Mouse (Mus musculus) cerebellum, adult 2 months (tissue): ENCODE data around the gene Dusp27. TPM values are rescaled to one million over a fixed set of nuclear protein-coding genes. Genes with fewer than 3 reads are reported as not detected.
A peak's percentile ranks its signal among the peaks of the same experiment; 100 is the strongest.

Experiments
- DNase-seq, 2 experiments: peaks; one replicate each; pipeline ENCODE4 v3.0.0; 2021
- H3K27ac ChIP-seq: fragments of 200-500 bp; 2 replicates; pipeline ENCODE4 v1.5.1; 2012; ENCODE audit warnings: low read length, control low read depth, inconsistent platforms; ENCODE audit not compliant: insufficient read depth
- H3K27me3 ChIP-seq: fragments of 200-500 bp; 2 replicates; pipeline ENCODE4 v1.6.1; 2012; ENCODE audit warnings: inconsistent platforms, mild to moderate bottlenecking, low read length, moderate library complexity; ENCODE audit not compliant: control insufficient read depth, insufficient read depth
- H3K4me1 ChIP-seq: fragments of 200-500 bp; 2 replicates; pipeline ENCODE4 v1.6.1; 2011; ENCODE audit warnings: low read length; ENCODE audit not compliant: control insufficient read depth, insufficient read depth
- H3K4me3 ChIP-seq: fragments of 200-500 bp; replicated peaks from 2 replicates; pipeline ENCODE3; 2011; ENCODE audit warnings: mild to moderate bottlenecking, low read depth, low read length, control low read depth; ENCODE audit not compliant: insufficient read depth
- CTCF ChIP-seq: fragments of 200-500 bp; IDR thresholded peaks from 2 replicates; pipeline ENCODE4 v1.5.1; 2011; ENCODE audit warnings: low read depth, mild to moderate bottlenecking, control low read depth, low read length, moderate library complexity, borderline replicate concordance; ENCODE audit not compliant: insufficient read depth
- POLR2A ChIP-seq: fragments of 200-500 bp; IDR thresholded peaks from 2 replicates; pipeline ENCODE4 v1.6.1; 2011; ENCODE audit warnings: low read length, control low read depth, borderline replicate concordance; ENCODE audit not compliant: insufficient read depth
- WGBS: fragments of 180-500 bp; shearing (Covaris S2); methylation state at CpG from one replicate; pipeline ENCODE4 v1.1.7; 2018; 5-methylcytosine and 5-hydroxymethylcytosine counted together
- polyA plus RNA-seq: library from polyadenylated mRNA; depleted of rRNA; stranded (reverse); fragments of >200 nt; gene quantifications from 2 replicates; pipeline ENCODE4 v1.2.3, GENCODE M21; 2012

Dusp27 gene
- polyA plus RNA-seq, 1 experiment = 0.15 TPM

- H3K27me3 ChIP-seq = no peaks in the 10 kb centered on the region
- no peak for TF ChIP-seq POLR2A
- TF ChIP-seq CTCF = no peak
- whole genome bisulfite sequencing = 92% methylated on average over 14 of the region's 14 CpGs
- no peaks in the 10 kb centered on the region for H3K4me1 ChIP-seq
- no peak overlapping the region for H3K27ac ChIP-seq
- DNase-seq = no peak
- no peak overlapping the region for H3K4me3 ChIP-seq
Measured at GRCm38 (mm10) chr1:166164580-166164979, 36.9 kb upstream of the Dusp27 start.

GRCm38 (mm10) chr1:166160569-166161445, 33.1 kb upstream of the Dusp27 start:
- no peak overlapping the region for H3K27ac ChIP-seq
- H3K27me3 ChIP-seq = no peaks in the 10 kb centered on the region
- DNase-seq = peak; percentile 62 to 80
- H3K4me3 ChIP-seq = no peak overlapping the region
- 17% methylated on average over 24 of the region's 24 CpGs for WGBS
- H3K4me1 ChIP-seq = no peaks in the 10 kb centered on the region
- TF ChIP-seq CTCF (peak; percentile 93), POLR2A (no peak)

- no peak overlapping the region for H3K4me3 ChIP-seq
- WGBS = 50% methylated on average over 5 of the region's 5 CpGs
Measured at GRCm38 (mm10) chr1:166160111-166160510, 32.4 kb upstream of the Dusp27 start.

GRCm38 (mm10) chr1:166158664-166159063, 30.9 kb upstream of the Dusp27 start:
- WGBS = 60% methylated on average over 9 of the region's 9 CpGs
- no peak for DNase-seq
- H3K4me1 ChIP-seq = no peaks in the 10 kb centered on the region
- H3K27me3 ChIP-seq = no peaks in the 10 kb centered on the region
- no peak for TF ChIP-seq POLR2A
- TF ChIP-seq CTCF = no peak
- no peak overlapping the region for H3K4me3 ChIP-seq
- H3K27ac ChIP-seq = no peak overlapping the region

More at GRCm38 (mm10) chr1:166160111-166160510, 32.4 kb upstream of the Dusp27 start:
- no peak for DNase-seq
- H3K4me1 ChIP-seq = no peaks in the 10 kb centered on the region
- no peak for TF ChIP-seq POLR2A
- TF ChIP-seq CTCF = no peak
- H3K27me3 ChIP-seq = no peaks in the 10 kb centered on the region
- H3K27ac ChIP-seq = no peak overlapping the region

- no peak overlapping the region for H3K27ac ChIP-seq
- no peaks in the 10 kb centered on the region for H3K27me3 ChIP-seq
- DNase-seq = no peak
- TF ChIP-seq CTCF (no peak), POLR2A (no peak)
- WGBS = 75% methylated on average over 12 of the region's 12 CpGs
- no peaks in the 10 kb centered on the region for H3K4me1 ChIP-seq
- H3K4me3 ChIP-seq = no peak overlapping the region
Measured at GRCm38 (mm10) chr1:166157712-166158111, 30.0 kb upstream of the Dusp27 start.

- H3K4me1 ChIP-seq = no peaks in the 10 kb centered on the region
- H3K4me3 ChIP-seq = no peak overlapping the region
- no peaks in the 10 kb centered on the region for H3K27me3 ChIP-seq
- no peak for TF ChIP-seq POLR2A
- TF ChIP-seq CTCF = no peak
- no peak for DNase-seq
- 63% methylated on average over 10 of the region's 10 CpGs for whole genome bisulfite sequencing
- H3K27ac ChIP-seq = no peak overlapping the region
Measured at GRCm38 (mm10) chr1:166155113-166155494, 27.4 kb upstream of the Dusp27 start.

GRCm38 (mm10) chr1:166154162-166155112, 26.7 kb upstream of the Dusp27 start:
- peak; percentile 70 to 77 for DNase-seq

More at GRCm38 (mm10) chr1:166154162-166155112, 26.7 kb upstream of the Dusp27 start:
- TF ChIP-seq POLR2A = no peak
- peak; percentile 93 for TF ChIP-seq CTCF
- H3K4me1 ChIP-seq = no peaks in the 10 kb centered on the region
- H3K27ac ChIP-seq = no peak overlapping the region
- H3K4me3 ChIP-seq = no peak overlapping the region
- no peaks in the 10 kb centered on the region for H3K27me3 ChIP-seq
- 16% methylated on average over 29 of the region's 29 CpGs for WGBS
